Mouse (Mus musculus): Measurements from ENCODE around the gene Gm20388. TPM values are rescaled to one million over a fixed set of nuclear protein-coding genes. Genes with fewer than 3 reads are reported as not detected.

Gm20388 gene
- polyA plus RNA-seq, 1 experiment from 2014 or later, result 5.3 TPM

GRCm38 (mm10) chr8:120876010-120876918 is 965.6 kb downstream of the Gm20388 start:
- no peaks in the 10 kb centered on the region for H3K9me3 ChIP-seq (ENCODE audit: control insufficient read depth, low read length)
- H3K4me3 ChIP-seq (ENCODE audit: low read depth, low read length), result no peak overlapping the region
- H3K36me3 ChIP-seq (ENCODE audit: control insufficient read depth, insufficient read depth, low read length), result no peaks in the 10 kb centered on the region
- ATAC-seq (replicated peaks; ENCODE audit: low FRiP score), result no peak
- DNase-seq (ENCODE audit: low spot score), result no peak
- no peaks in the 10 kb centered on the region; the same call in 1 of the 2 replicates for H3K4me1 ChIP-seq (replicated peaks; ENCODE audit: control insufficient read depth, insufficient read depth, low read length)
- H3K27ac ChIP-seq (ENCODE audit: low read depth, low read length), result no peak overlapping the region
- H3K27me3 ChIP-seq (replicated peaks; ENCODE audit: control insufficient read depth, insufficient read depth, low read length), result peaks cover 11% of the 10 kb centered on the region; the same call in 1 of the 2 replicates
- 61% methylated on average over 24 of the region's 24 CpGs for WGBS
- no peak overlapping the region for H3K4me2 ChIP-seq
- no peak overlapping the region for H3K9ac ChIP-seq (ENCODE audit: low read depth, low read length)

- Histone ChIP-seq H3K27ac (ENCODE audit: low read depth, low read length) (no peak overlapping the region), H3K4me3 (ENCODE audit: low read depth, low read length) (no peak overlapping the region), H3K4me1 (replicated peaks; ENCODE audit: control insufficient read depth, insufficient read depth, low read length) (no peaks in the 10 kb centered on the region; the same call in 1 of the 2 replicates), H3K4me2 (no peak overlapping the region), H3K9me3 (ENCODE audit: control insufficient read depth, low read length) (no peaks in the 10 kb centered on the region), H3K9ac (ENCODE audit: low read depth, low read length) (no peak overlapping the region), H3K27me3 (replicated peaks; ENCODE audit: control insufficient read depth, insufficient read depth, low read length) (peaks cover 17% of the 10 kb centered on the region), H3K36me3 (ENCODE audit: control insufficient read depth, insufficient read depth, low read length) (no peaks in the 10 kb centered on the region)
- DNase-seq (ENCODE audit: low spot score), result no peak
- WGBS, result 64% methylated on average over 7 of the region's 7 CpGs
- ATAC-seq (replicated peaks; ENCODE audit: low FRiP score), result no peak
Observed at GRCm38 (mm10) chr8:120877005-120877404, 966.4 kb downstream of the Gm20388 start.

- ATAC-seq (replicated peaks; ENCODE audit: low FRiP score), result no peak
- Histone ChIP-seq H3K4me1 (replicated peaks; ENCODE audit: control insufficient read depth, insufficient read depth, low read length) (no peaks in the 10 kb centered on the region; the same call in none of the 2 replicates), H3K36me3 (ENCODE audit: control insufficient read depth, insufficient read depth, low read length) (no peaks in the 10 kb centered on the region), H3K27ac (ENCODE audit: low read depth, low read length) (no peak overlapping the region), H3K9me3 (ENCODE audit: control insufficient read depth, low read length) (no peaks in the 10 kb centered on the region), H3K4me3 (ENCODE audit: low read depth, low read length) (no peak overlapping the region), H3K27me3 (replicated peaks; ENCODE audit: control insufficient read depth, insufficient read depth, low read length) (peaks cover 44% of the 10 kb centered on the region), H3K4me2 (no peak overlapping the region), H3K9ac (ENCODE audit: low read depth, low read length) (no peak overlapping the region)
- no peak for DNase-seq (ENCODE audit: low spot score)
- WGBS, result 60% methylated on average over 6 of the region's 6 CpGs
Observed at GRCm38 (mm10) chr8:120879928-120880327, 969.3 kb downstream of the Gm20388 start.

- H3K27me3 ChIP-seq (replicated peaks; ENCODE audit: control insufficient read depth, insufficient read depth, low read length), result peaks cover 60% of the 10 kb centered on the region
- ATAC-seq (replicated peaks; ENCODE audit: low FRiP score), result no peak
- H3K9ac ChIP-seq (ENCODE audit: low read depth, low read length), result no peak overlapping the region
- no peak overlapping the region for H3K27ac ChIP-seq (ENCODE audit: low read depth, low read length)
- no peaks in the 10 kb centered on the region for H3K36me3 ChIP-seq (ENCODE audit: control insufficient read depth, insufficient read depth, low read length)
- WGBS, result 63% methylated on average over 10 of the region's 10 CpGs
- no peak overlapping the region for H3K4me2 ChIP-seq
- no peaks in the 10 kb centered on the region for H3K9me3 ChIP-seq (ENCODE audit: control insufficient read depth, low read length)
- H3K4me1 ChIP-seq (replicated peaks; ENCODE audit: control insufficient read depth, insufficient read depth, low read length), result no peaks in the 10 kb centered on the region; the same call in none of the 2 replicates
- no peak for DNase-seq (ENCODE audit: low spot score)
- no peak overlapping the region for H3K4me3 ChIP-seq (ENCODE audit: low read depth, low read length)
Observed at GRCm38 (mm10) chr8:120881634-120882033, 971.0 kb downstream of the Gm20388 start.

- Histone ChIP-seq H3K9me3 (ENCODE audit: control insufficient read depth, low read length) (no peaks in the 10 kb centered on the region), H3K4me1 (replicated peaks; ENCODE audit: control insufficient read depth, insufficient read depth, low read length) (no peaks in the 10 kb centered on the region; the same call in none of the 2 replicates), H3K9ac (ENCODE audit: low read depth, low read length) (no peak overlapping the region), H3K36me3 (ENCODE audit: control insufficient read depth, insufficient read depth, low read length) (no peaks in the 10 kb centered on the region), H3K4me3 (ENCODE audit: low read depth, low read length) (no peak overlapping the region), H3K27ac (ENCODE audit: low read depth, low read length) (no peak overlapping the region), H3K4me2 (no peak overlapping the region), H3K27me3 (replicated peaks; ENCODE audit: control insufficient read depth, insufficient read depth, low read length) (peaks cover 68% of the 10 kb centered on the region)
- WGBS, result 37% methylated on average over 13 of the region's 13 CpGs
- ATAC-seq (replicated peaks; ENCODE audit: low FRiP score) (no peak), DNase-seq (ENCODE audit: low spot score) (peak; percentile 53)
Observed at GRCm38 (mm10) chr8:120882657-120883056, 972.0 kb downstream of the Gm20388 start.

GRCm38 (mm10) chr8:120883369-120883768 is 972.7 kb downstream of the Gm20388 start:
- Histone ChIP-seq H3K36me3 (ENCODE audit: control insufficient read depth, insufficient read depth, low read length) (no peaks in the 10 kb centered on the region), H3K9ac (ENCODE audit: low read depth, low read length) (no peak overlapping the region), H3K27me3 (replicated peaks; ENCODE audit: control insufficient read depth, insufficient read depth, low read length) (peaks cover 68% of the 10 kb centered on the region), H3K27ac (ENCODE audit: low read depth, low read length) (no peak overlapping the region), H3K9me3 (ENCODE audit: control insufficient read depth, low read length) (no peaks in the 10 kb centered on the region), H3K4me3 (ENCODE audit: low read depth, low read length) (no peak overlapping the region), H3K4me2 (peak overlapping the region; percentile 24), H3K4me1 (replicated peaks; ENCODE audit: control insufficient read depth, insufficient read depth, low read length) (no peaks in the 10 kb centered on the region; the same call in none of the 2 replicates)
- peak; percentile 41 for DNase-seq (ENCODE audit: low spot score)
- no peak for ATAC-seq (replicated peaks; ENCODE audit: low FRiP score)
- 7% methylated on average over 25 of the region's 25 CpGs for WGBS

- no peaks in the 10 kb centered on the region; the same call in none of the 2 replicates for H3K4me1 ChIP-seq (replicated peaks; ENCODE audit: control insufficient read depth, insufficient read depth, low read length)
- no peak overlapping the region for H3K9ac ChIP-seq (ENCODE audit: low read depth, low read length)
- H3K27ac ChIP-seq (ENCODE audit: low read depth, low read length), result no peak overlapping the region
- H3K9me3 ChIP-seq (ENCODE audit: control insufficient read depth, low read length), result no peaks in the 10 kb centered on the region
- peaks cover 73% of the 10 kb centered on the region for H3K27me3 ChIP-seq (replicated peaks; ENCODE audit: control insufficient read depth, insufficient read depth, low read length)
- DNase-seq (ENCODE audit: low spot score) (no peak), ATAC-seq (replicated peaks; ENCODE audit: low FRiP score) (no peak)
- no peaks in the 10 kb centered on the region for H3K36me3 ChIP-seq (ENCODE audit: control insufficient read depth, insufficient read depth, low read length)
- WGBS, result 15% methylated on average over 15 of the region's 15 CpGs
- H3K4me3 ChIP-seq (ENCODE audit: low read depth, low read length), result no peak overlapping the region
- no peak overlapping the region for H3K4me2 ChIP-seq
Observed at GRCm38 (mm10) chr8:120883853-120884252, 973.2 kb downstream of the Gm20388 start.

- H3K36me3 ChIP-seq (ENCODE audit: control insufficient read depth, insufficient read depth, low read length), result no peaks in the 10 kb centered on the region
- 44% methylated on average over 13 of the region's 13 CpGs for WGBS
- peak; percentile 35 for DNase-seq (ENCODE audit: low spot score)
Observed at GRCm38 (mm10) chr8:120884881-120885280, 974.2 kb downstream of the Gm20388 start.

More at GRCm38 (mm10) chr8:120884881-120885280, 974.2 kb downstream of the Gm20388 start:
- no peak overlapping the region for H3K9ac ChIP-seq (ENCODE audit: low read depth, low read length)
- H3K4me2 ChIP-seq, result no peak overlapping the region
- H3K9me3 ChIP-seq (ENCODE audit: control insufficient read depth, low read length), result no peaks in the 10 kb centered on the region
- no peak overlapping the region for H3K27ac ChIP-seq (ENCODE audit: low read depth, low read length)
- no peaks in the 10 kb centered on the region; the same call in none of the 2 replicates for H3K4me1 ChIP-seq (replicated peaks; ENCODE audit: control insufficient read depth, insufficient read depth, low read length)
- H3K4me3 ChIP-seq (ENCODE audit: low read depth, low read length), result no peak overlapping the region
- peaks cover 81% of the 10 kb centered on the region for H3K27me3 ChIP-seq (replicated peaks; ENCODE audit: control insufficient read depth, insufficient read depth, low read length)
- no peak for ATAC-seq (replicated peaks; ENCODE audit: low FRiP score)
